Mouse (Mus musculus) forebrain, embryonic 16.5 days (tissue): ENCODE results near the gene Olfr171. TPM values are rescaled to one million over a fixed set of nuclear protein-coding genes. Genes with fewer than 3 reads are reported as not detected.
"Not testable (repeated sequence)": the region's sequence is repeated elsewhere in the genome, so short reads cannot be mapped to it uniquely, and the experiment has no call there.

Experiments used
- ATAC-seq: fragments of 200-750 bp; cut with Nextera tagmentation; 2 replicates; pipeline ENCODE4 v1.8.0; 2017; ENCODE audit warnings: mild to moderate bottlenecking, moderate library complexity
- H3K27ac ChIP-seq: fragments of 300-500 bp; sonication (generic); 2 replicates; pipeline ENCODE4 v1.5.1; 2014; ENCODE audit warnings: low read length, control low read depth
- H3K27me3 ChIP-seq: fragments of 300-500 bp; sonication (generic); replicated peaks from 2 replicates; pipeline ENCODE4 v1.6.1; 2014; ENCODE audit warnings: low read length; ENCODE audit not compliant: control insufficient read depth, insufficient read depth
- H3K36me3 ChIP-seq: fragments of 300-500 bp; sonication (generic); 2 replicates; pipeline ENCODE4 v1.6.1; 2014; ENCODE audit not compliant: control insufficient read depth, insufficient read depth
- H3K4me1 ChIP-seq: fragments of 300-500 bp; sonication (generic); replicated peaks from 2 replicates; pipeline ENCODE4 v1.6.1; 2014; ENCODE audit warnings: low read length; ENCODE audit not compliant: control insufficient read depth, insufficient read depth
- H3K4me2 ChIP-seq: fragments of 300-500 bp; sonication (generic); 2 replicates; pipeline ENCODE4 v1.6.1; 2014; ENCODE audit warnings: mild to moderate bottlenecking, low read length, control low read depth
- H3K4me3 ChIP-seq: fragments of 300-500 bp; sonication (generic); replicated peaks from 2 replicates; pipeline ENCODE4 v1.5.1; 2014; ENCODE audit warnings: mild to moderate bottlenecking, low read length, control low read depth
- H3K9ac ChIP-seq: fragments of 300-500 bp; sonication (generic); replicated peaks from 2 replicates; pipeline ENCODE4 v1.6.1; 2014; ENCODE audit warnings: low read depth, low read length, control low read depth
- H3K9me3 ChIP-seq: fragments of 300-500 bp; sonication (generic); 2 replicates; pipeline ENCODE4 v1.6.1; 2016; ENCODE audit warnings: low read length; ENCODE audit not compliant: control insufficient read depth
- WGBS: fragments of 180-500 bp; shearing (Covaris S2); extraction: QIAGEN DNeasy Blood & Tissue Kit; methylation state at CpG from one replicate; pipeline ENCODE4 v1.1.7; 2014; 5-methylcytosine and 5-hydroxymethylcytosine counted together
- polyA plus RNA-seq: library from polyadenylated mRNA; unstranded; fragments of >200 nt; fragmentation: Nextera tagmentation; extraction: Ambion mirVana; gene quantifications from 2 replicates; pipeline ENCODE4 v1.2.1, GENCODE M21; 2015

The Olfr171 gene
- not detected in 2 replicates for polyA plus RNA-seq

- H3K4me3 ChIP-seq = no peak within 1 kb of the TSS
- H3K4me1 ChIP-seq = no peaks in the 10 kb centered on the region
- no peak within 1 kb of the TSS for H3K9ac ChIP-seq
- no peak for ATAC-seq
- H3K4me2 ChIP-seq = no peak within 1 kb of the TSS
- H3K27me3 ChIP-seq = no peaks in the 10 kb centered on the region
- no peaks in the 10 kb centered on the region for H3K9me3 ChIP-seq
- H3K36me3 ChIP-seq = no peaks in the 10 kb centered on the region
- H3K27ac ChIP-seq = no peak within 1 kb of the TSS
- WGBS = 79% methylated on average over 1 of the region's 1 CpGs
Observed at GRCm38 (mm10) chr16:19629816-19630215, at the start of gene Olfr171. Gene Olfr171, minus strand, starts transcription at chr16:19629916.

- ATAC-seq = no peak
- no peaks in the 10 kb centered on the region for H3K27me3 ChIP-seq
- H3K4me1 ChIP-seq = no peaks in the 10 kb centered on the region
- WGBS = 85% methylated on average over 2 of the region's 2 CpGs
- H3K4me3 ChIP-seq = no peak overlapping the region
- H3K9ac ChIP-seq = no peak overlapping the region
- H3K36me3 ChIP-seq = no peaks in the 10 kb centered on the region
- H3K27ac ChIP-seq = no peak overlapping the region
- H3K4me2 ChIP-seq = no peak overlapping the region
- H3K9me3 ChIP-seq = no peaks in the 10 kb centered on the region
Observed at GRCm38 (mm10) chr16:19670768-19671357, 41.1 kb upstream of the Olfr171 start.

GRCm38 (mm10) chr16:19666312-19666711 is 36.6 kb upstream of the Olfr171 start:
- H3K4me2 ChIP-seq = no peak overlapping the region
- no peaks in the 10 kb centered on the region for H3K4me1 ChIP-seq
- no peaks in the 10 kb centered on the region for H3K27me3 ChIP-seq
- H3K9ac ChIP-seq = no peak overlapping the region
- H3K27ac ChIP-seq = no peak overlapping the region
- ATAC-seq = no peak
- H3K36me3 ChIP-seq = no peaks in the 10 kb centered on the region
- 74% methylated on average over 1 of the region's 1 CpGs for WGBS
- H3K9me3 ChIP-seq = no peaks in the 10 kb centered on the region
- no peak overlapping the region for H3K4me3 ChIP-seq

GRCm38 (mm10) chr16:19611782-19612181 is 17.9 kb downstream of the Olfr171 start, which contains the start of gene Olfr170:
Gene Olfr170, minus strand, starts transcription at chr16:19611882.
- not testable (repeated sequence) for H3K4me1 ChIP-seq, H3K9ac ChIP-seq, H3K9me3 ChIP-seq, H3K27me3 ChIP-seq, H3K4me2 ChIP-seq, H3K27ac ChIP-seq, ATAC-seq, H3K36me3 ChIP-seq, H3K4me3 ChIP-seq
- 91% methylated on average over 2 of the region's 2 CpGs for WGBS

- H3K4me1 ChIP-seq = no peaks in the 10 kb centered on the region
- no peaks in the 10 kb centered on the region for H3K27me3 ChIP-seq
- H3K9me3 ChIP-seq = no peaks in the 10 kb centered on the region; the same call in 1 of the 2 replicates
- H3K27ac ChIP-seq = no peak overlapping the region
- no peak overlapping the region for H3K9ac ChIP-seq
- no peak overlapping the region for H3K4me3 ChIP-seq
- no peaks in the 10 kb centered on the region for H3K36me3 ChIP-seq
- ATAC-seq = no peak
- no peak overlapping the region for H3K4me2 ChIP-seq
- 53% methylated on average over 2 of the region's 2 CpGs for WGBS
Observed at GRCm38 (mm10) chr16:19603166-19603565, 26.6 kb downstream of the Olfr171 start.

Other genes with a start within 250 kb of the Olfr171 start
- gene Olfr165, start 206.8 kb downstream of the Olfr171 start, polyA plus RNA-seq = not detected in 2 replicates
- gene Olfr166, start 146.2 kb downstream of the Olfr171 start, polyA plus RNA-seq = not detected in 2 replicates
- gene Olfr167, start 107.7 kb downstream of the Olfr171 start, polyA plus RNA-seq = not detected in 2 replicates
- not detected in 2 replicates for gene Olfr168, start 94.4 kb downstream of the Olfr171 start, polyA plus RNA-seq
- not detected in 2 replicates for gene Olfr169, start 58.1 kb downstream of the Olfr171 start, polyA plus RNA-seq
- gene Olfr170, start 18.0 kb downstream of the Olfr171 start, polyA plus RNA-seq = not detected in 2 replicates
- not detected in 2 replicates for gene Lamp3, start 76.5 kb upstream of the Olfr171 start, polyA plus RNA-seq
- gene B3gnt5, start 130.3 kb upstream of the Olfr171 start, polyA plus RNA-seq = 50.9 and 55.5 TPM in 2 replicates